Mouse (Mus musculus): ENCODE measurements at regions not wholly inside any gene's neighbourhood (a gene's known extent, or its start where the extent isn't known, plus 50 kb on each side); places are given as distances from the start of the nearest gene placed in this dataset.

DNA sequence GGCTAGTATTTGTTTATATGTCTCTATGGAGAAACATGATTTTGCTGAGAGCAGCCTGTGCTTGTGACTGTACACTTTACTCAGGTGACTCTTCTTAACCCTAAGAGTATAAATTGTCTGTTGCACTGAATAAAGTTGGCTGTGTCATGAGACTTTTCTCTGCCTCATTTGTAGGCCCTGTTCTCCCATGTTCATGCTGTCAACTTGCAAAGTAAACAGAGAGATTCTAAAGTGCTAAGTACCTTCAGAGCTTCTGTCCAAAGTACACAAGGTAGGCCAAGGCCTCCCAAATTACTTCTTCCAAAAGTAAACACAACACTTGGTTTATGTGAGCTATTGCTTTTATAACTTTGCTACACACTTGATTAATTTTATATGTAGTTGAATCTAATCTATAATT lies 299.7 kb upstream of the Plxna2 start:
- Histone ChIP-seq H3K4me1 (ENCODE audit: control insufficient read depth, insufficient read depth, insufficient read length) (no peaks in the 10 kb centered on the region), H3K27me3 (ENCODE audit: control insufficient read depth, insufficient read depth, low read length) (no peaks in the 10 kb centered on the region), H3K4me3 (ENCODE audit: extremely low read depth, insufficient read depth, insufficient read length) (no peak overlapping the region), H3K36me3 (ENCODE audit: control insufficient read depth, insufficient read depth, low read length) (no peaks in the 10 kb centered on the region), H3K27ac (ENCODE audit: insufficient read depth, low read length) (no peak overlapping the region)
- no peak for DNase-seq (ENCODE audit: low read depth in 1 of 2, low spot score in 2 of 2)
- TF ChIP-seq POLR2A (IDR thresholded peaks at IDR 0.05; ENCODE audit: low read depth, low read length) (no peak), CTCF (IDR thresholded peaks at IDR 0.05; ENCODE audit: extremely low read depth, insufficient read depth, insufficient read length, insufficient replicate concordance) (no peak)

DNA sequence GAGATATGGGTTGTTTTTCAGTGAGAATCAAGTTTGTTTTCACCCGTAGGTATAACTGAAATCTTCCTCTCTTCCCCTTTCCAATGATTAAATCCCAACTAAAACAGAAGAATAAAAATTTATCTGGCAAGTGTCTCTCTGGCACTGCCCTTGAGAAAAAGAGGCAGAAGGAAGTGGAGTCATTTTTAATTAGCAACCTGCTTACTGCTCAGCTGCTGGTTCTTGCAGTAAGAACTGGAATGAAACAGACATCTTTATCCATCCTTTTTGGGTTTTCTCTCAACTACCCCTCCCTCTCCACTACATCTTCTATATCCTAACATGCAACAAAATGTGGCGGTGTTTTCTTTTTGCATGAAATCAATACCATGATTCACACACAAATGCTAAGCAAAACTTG lies 302.4 kb upstream of the Plxna2 start:
- no peak for TF ChIP-seq POLR2A (IDR thresholded peaks at IDR 0.05; ENCODE audit: low read depth, low read length)
- no peak for TF ChIP-seq CTCF (IDR thresholded peaks at IDR 0.05; ENCODE audit: extremely low read depth, insufficient read depth, insufficient read length, insufficient replicate concordance)
- DNase-seq (ENCODE audit: low read depth in 1 of 2, low spot score in 2 of 2), result no peak
- H3K4me1 ChIP-seq (ENCODE audit: control insufficient read depth, insufficient read depth, insufficient read length), result no peaks in the 10 kb centered on the region
- no peak overlapping the region for H3K27ac ChIP-seq (ENCODE audit: insufficient read depth, low read length)
- H3K36me3 ChIP-seq (ENCODE audit: control insufficient read depth, insufficient read depth, low read length), result no peaks in the 10 kb centered on the region
- no peaks in the 10 kb centered on the region for H3K27me3 ChIP-seq (ENCODE audit: control insufficient read depth, insufficient read depth, low read length)
- WGBS, result 85% methylated on average over 2 of the region's 2 CpGs
- no peak overlapping the region for H3K4me3 ChIP-seq (ENCODE audit: extremely low read depth, insufficient read depth, insufficient read length)

- Histone ChIP-seq H3K27me3 (ENCODE audit: control insufficient read depth, insufficient read depth, low read length) (no peaks in the 10 kb centered on the region), H3K4me3 (ENCODE audit: extremely low read depth, insufficient read depth, insufficient read length) (no peak overlapping the region), H3K27ac (ENCODE audit: insufficient read depth, low read length) (no peak overlapping the region), H3K4me1 (ENCODE audit: control insufficient read depth, insufficient read depth, insufficient read length) (no peaks in the 10 kb centered on the region), H3K36me3 (ENCODE audit: control insufficient read depth, insufficient read depth, low read length) (no peaks in the 10 kb centered on the region)
- no peak for DNase-seq (ENCODE audit: low read depth in 1 of 2, low spot score in 2 of 2)
- 74% methylated on average over 2 of the region's 2 CpGs for WGBS
- TF ChIP-seq POLR2A (IDR thresholded peaks at IDR 0.05; ENCODE audit: low read depth, low read length) (no peak), CTCF (IDR thresholded peaks at IDR 0.05; ENCODE audit: extremely low read depth, insufficient read depth, insufficient read length, insufficient replicate concordance) (no peak)
Observed at GRCm38 (mm10) chr1:194310373-194310772, 307.6 kb upstream of the Plxna2 start.

- H3K27ac ChIP-seq (ENCODE audit: insufficient read depth, low read length), result no peak overlapping the region
- H3K27me3 ChIP-seq (ENCODE audit: control insufficient read depth, insufficient read depth, low read length), result no peaks in the 10 kb centered on the region
- WGBS, result 80% methylated on average over 3 of the region's 3 CpGs
- H3K4me1 ChIP-seq (ENCODE audit: control insufficient read depth, insufficient read depth, insufficient read length), result no peaks in the 10 kb centered on the region
- no peak overlapping the region for H3K4me3 ChIP-seq (ENCODE audit: extremely low read depth, insufficient read depth, insufficient read length)
- no peak for TF ChIP-seq CTCF (IDR thresholded peaks at IDR 0.05; ENCODE audit: extremely low read depth, insufficient read depth, insufficient read length, insufficient replicate concordance)
- TF ChIP-seq POLR2A (IDR thresholded peaks at IDR 0.05; ENCODE audit: low read depth, low read length), result no peak
- no peaks in the 10 kb centered on the region for H3K36me3 ChIP-seq (ENCODE audit: control insufficient read depth, insufficient read depth, low read length)
- DNase-seq (ENCODE audit: low read depth in 1 of 2, low spot score in 2 of 2), result no peak
Observed at GRCm38 (mm10) chr1:194308648-194309047, 309.4 kb upstream of the Plxna2 start.

- no peaks in the 10 kb centered on the region for H3K27me3 ChIP-seq (ENCODE audit: control insufficient read depth, insufficient read depth, low read length)
- no peak overlapping the region for H3K27ac ChIP-seq (ENCODE audit: insufficient read depth, low read length)
- H3K4me3 ChIP-seq (ENCODE audit: extremely low read depth, insufficient read depth, insufficient read length), result no peak overlapping the region
- WGBS, result 78% methylated on average over 1 of the region's 1 CpGs
- no peaks in the 10 kb centered on the region for H3K36me3 ChIP-seq (ENCODE audit: control insufficient read depth, insufficient read depth, low read length)
- no peaks in the 10 kb centered on the region for H3K4me1 ChIP-seq (ENCODE audit: control insufficient read depth, insufficient read depth, insufficient read length)
- TF ChIP-seq POLR2A (IDR thresholded peaks at IDR 0.05; ENCODE audit: low read depth, low read length) (no peak), CTCF (IDR thresholded peaks at IDR 0.05; ENCODE audit: extremely low read depth, insufficient read depth, insufficient read length, insufficient replicate concordance) (no peak)
- no peak for DNase-seq (ENCODE audit: low read depth in 1 of 2, low spot score in 2 of 2)
Observed at GRCm38 (mm10) chr1:194303951-194304350, 314.1 kb upstream of the Plxna2 start.

GRCm38 (mm10) chr1:194302775-194303174 lies 315.2 kb upstream of the Plxna2 start:
- DNase-seq (ENCODE audit: low read depth in 1 of 2, low spot score in 2 of 2), result no peak
- TF ChIP-seq CTCF (IDR thresholded peaks at IDR 0.05; ENCODE audit: extremely low read depth, insufficient read depth, insufficient read length, insufficient replicate concordance), result no peak
- no peak for TF ChIP-seq POLR2A (IDR thresholded peaks at IDR 0.05; ENCODE audit: low read depth, low read length)
- 54% methylated on average over 1 of the region's 1 CpGs for WGBS
- Histone ChIP-seq H3K36me3 (ENCODE audit: control insufficient read depth, insufficient read depth, low read length) (no peaks in the 10 kb centered on the region), H3K27ac (ENCODE audit: insufficient read depth, low read length) (no peak overlapping the region), H3K27me3 (ENCODE audit: control insufficient read depth, insufficient read depth, low read length) (no peaks in the 10 kb centered on the region), H3K4me1 (ENCODE audit: control insufficient read depth, insufficient read depth, insufficient read length) (no peaks in the 10 kb centered on the region), H3K4me3 (ENCODE audit: extremely low read depth, insufficient read depth, insufficient read length) (no peak overlapping the region)

GRCm38 (mm10) chr1:194281941-194282340 lies 336.1 kb upstream of the Plxna2 start:
- Histone ChIP-seq H3K4me3 (ENCODE audit: extremely low read depth, insufficient read depth, insufficient read length) (no peak overlapping the region), H3K27ac (ENCODE audit: insufficient read depth, low read length) (no peak overlapping the region), H3K4me1 (ENCODE audit: control insufficient read depth, insufficient read depth, insufficient read length) (no peaks in the 10 kb centered on the region), H3K36me3 (ENCODE audit: control insufficient read depth, insufficient read depth, low read length) (no peaks in the 10 kb centered on the region), H3K27me3 (ENCODE audit: control insufficient read depth, insufficient read depth, low read length) (no peaks in the 10 kb centered on the region)
- DNase-seq (ENCODE audit: low read depth in 1 of 2, low spot score in 2 of 2), result no peak
- no peak for TF ChIP-seq POLR2A (IDR thresholded peaks at IDR 0.05; ENCODE audit: low read depth, low read length)
- TF ChIP-seq CTCF (IDR thresholded peaks at IDR 0.05; ENCODE audit: extremely low read depth, insufficient read depth, insufficient read length, insufficient replicate concordance), result no peak
- WGBS, result 65% methylated on average over 3 of the region's 3 CpGs
